Mouse (Mus musculus) midbrain, embryonic 14.5 days (tissue): Measurements from ENCODE around the gene Kdelc2. TPM values are rescaled to one million over a fixed set of nuclear protein-coding genes. Genes with fewer than 3 reads are reported as not detected.

ENCODE experiments used
- ATAC-seq: fragments of 200-750 bp; cut with Nextera tagmentation; 2 replicates; pipeline ENCODE4 v1.8.0; 2017; ENCODE audit warnings: moderate number of reproducible peaks, moderate library complexity; ENCODE audit not compliant: low FRiP score, low TSS enrichment
- DNase-seq: peaks from one replicate; pipeline ENCODE4 v3.0.0-alpha.2; 2015
- H3K27ac ChIP-seq: fragments of 300-500 bp; sonication (generic); replicated peaks from 2 replicates; pipeline ENCODE4 v1.5.1; 2014; ENCODE audit warnings: mild to moderate bottlenecking, low read depth, low read length, moderate library complexity
- H3K27me3 ChIP-seq: fragments of 300-500 bp; sonication (generic); 2 replicates; pipeline ENCODE4 v1.6.1; 2014; ENCODE audit warnings: low read length, control low read depth, mixed read lengths; ENCODE audit not compliant: control insufficient read depth, insufficient read depth
- H3K36me3 ChIP-seq: fragments of 300-500 bp; sonication (generic); 2 replicates; pipeline ENCODE4 v1.6.1; 2014; ENCODE audit warnings: low read length, control low read depth; ENCODE audit not compliant: control insufficient read depth, insufficient read depth
- H3K4me1 ChIP-seq: fragments of 300-500 bp; sonication (generic); 2 replicates; pipeline ENCODE4 v1.6.1; 2014; ENCODE audit warnings: mild to moderate bottlenecking, antibody characterized with exemption, low read length, control low read depth; ENCODE audit not compliant: control insufficient read depth, insufficient read depth
- H3K4me2 ChIP-seq: fragments of 300-500 bp; sonication (generic); 2 replicates; pipeline ENCODE4 v1.6.1; 2014; ENCODE audit warnings: mild to moderate bottlenecking, low read length, moderate library complexity
- H3K4me3 ChIP-seq: fragments of 300-500 bp; sonication (generic); replicated peaks from 2 replicates; pipeline ENCODE4 v1.5.1; 2014; ENCODE audit warnings: low read depth, low read length
- H3K9ac ChIP-seq: fragments of 300-500 bp; sonication (generic); replicated peaks from 2 replicates; pipeline ENCODE4 v1.6.1; 2014; ENCODE audit warnings: mild to moderate bottlenecking, low read length, moderate library complexity
- H3K9me3 ChIP-seq: fragments of 300-500 bp; sonication (generic); 2 replicates; pipeline ENCODE4 v1.6.1; 2016; ENCODE audit warnings: low read length, control low read depth, mixed read lengths; ENCODE audit not compliant: control insufficient read depth
- WGBS: fragments of 180-500 bp; shearing (Covaris S2); extraction: QIAGEN DNeasy Blood & Tissue Kit; methylation state at CpG from one replicate; pipeline ENCODE4 v1.1.7; 2014; 5-methylcytosine and 5-hydroxymethylcytosine counted together
- polyA plus RNA-seq: library from polyadenylated mRNA; unstranded; fragments of >200 nt; fragmentation: Nextera tagmentation; extraction: Ambion mirVana; gene quantifications from 2 replicates; pipeline ENCODE4 v1.2.1, GENCODE M21; 2014

Kdelc2 gene
- polyA plus RNA-seq, 1 experiment from 2014 or later: 5.5 TPM

- no peak overlapping the region for H3K4me3 ChIP-seq
- H3K4me2 ChIP-seq: no peak overlapping the region
- no peak for ATAC-seq
- H3K9me3 ChIP-seq: no peaks in the 10 kb centered on the region
- 15% methylated on average over 5 of the region's 5 CpGs for WGBS
- H3K27me3 ChIP-seq: no peaks in the 10 kb centered on the region
- peak; percentile 77 for DNase-seq
- H3K36me3 ChIP-seq: no peaks in the 10 kb centered on the region
- no peak overlapping the region for H3K27ac ChIP-seq
- peaks cover 5% of the 10 kb centered on the region; the same call in 1 of the 2 replicates for H3K4me1 ChIP-seq
- no peak overlapping the region for H3K9ac ChIP-seq
These were observed 14.5 kb downstream of the Kdelc2 start for GRCm38 (mm10) chr9:53398388-53398700.

DNA sequence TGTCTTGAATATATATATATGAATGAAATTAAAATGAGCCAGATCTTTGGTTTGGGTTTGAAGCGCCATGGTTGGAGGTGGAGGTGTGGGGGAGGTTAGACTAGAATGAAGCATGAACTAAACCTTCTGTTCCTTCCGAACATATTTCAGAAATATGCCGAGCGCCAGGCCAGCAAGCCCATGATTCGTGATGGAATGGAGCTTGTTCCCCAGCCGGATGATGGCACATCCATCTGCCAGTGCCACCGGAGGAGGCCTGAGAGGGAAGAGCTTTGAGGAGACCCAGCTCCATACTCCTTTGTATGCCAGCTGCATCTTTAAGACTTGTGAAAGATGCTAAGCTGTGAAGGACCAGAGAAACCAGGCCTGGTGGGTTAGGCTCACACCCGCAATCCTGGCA is 15.7 kb downstream of the Kdelc2 start:
- no peaks in the 10 kb centered on the region for H3K36me3 ChIP-seq
- 93% methylated on average over 8 of the region's 8 CpGs for WGBS
- H3K9me3 ChIP-seq: no peaks in the 10 kb centered on the region
- no peak for ATAC-seq
- no peak overlapping the region for H3K27ac ChIP-seq
- no peaks in the 10 kb centered on the region for H3K27me3 ChIP-seq
- peaks cover 8% of the 10 kb centered on the region; the same call in 1 of the 2 replicates for H3K4me1 ChIP-seq
- H3K4me3 ChIP-seq: no peak overlapping the region
- no peak overlapping the region for H3K9ac ChIP-seq
- no peak overlapping the region for H3K4me2 ChIP-seq
- DNase-seq: no peak

DNA sequence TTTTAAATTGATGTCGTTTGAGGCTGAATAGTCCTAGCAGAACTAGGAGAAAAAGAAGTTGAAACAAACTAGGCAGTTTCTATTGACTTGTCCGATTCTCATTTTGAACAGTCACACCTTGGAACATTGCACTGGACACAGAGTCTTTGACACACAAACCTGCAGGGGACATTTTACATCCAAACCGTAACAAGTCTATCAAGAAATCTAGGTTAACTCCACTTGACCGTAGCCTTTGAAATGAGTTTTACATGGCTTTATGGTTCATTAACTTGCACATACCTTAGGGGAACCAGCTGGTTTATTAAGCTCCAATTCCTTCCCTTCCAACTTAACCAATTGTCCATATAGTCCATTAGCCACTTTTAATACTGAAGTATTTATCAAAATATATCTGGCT is 16.9 kb downstream of the Kdelc2 start:
- 89% methylated on average over 4 of the region's 4 CpGs for WGBS

GRCm38 (mm10) chr9:53401146-53401545 is 17.3 kb downstream of the Kdelc2 start:
- Histone ChIP-seq H3K4me2 (no peak overlapping the region), H3K27me3 (no peaks in the 10 kb centered on the region), H3K36me3 (no peaks in the 10 kb centered on the region), H3K4me3 (no peak overlapping the region), H3K4me1 (peaks cover 15% of the 10 kb centered on the region), H3K9ac (no peak overlapping the region), H3K27ac (no peak overlapping the region), H3K9me3 (no peaks in the 10 kb centered on the region)
- ATAC-seq: no peak
- no peak for DNase-seq
- 90% methylated on average over 8 of the region's 8 CpGs for WGBS

More for the DNA sequence above, 16.9 kb downstream of the Kdelc2 start:
- no peak for DNase-seq
- Histone ChIP-seq H3K36me3 (no peaks in the 10 kb centered on the region), H3K27me3 (no peaks in the 10 kb centered on the region), H3K27ac (no peak overlapping the region), H3K4me1 (peaks cover 15% of the 10 kb centered on the region), H3K9ac (no peak overlapping the region), H3K4me3 (no peak overlapping the region), H3K4me2 (no peak overlapping the region), H3K9me3 (no peaks in the 10 kb centered on the region)
- no peak for ATAC-seq

GRCm38 (mm10) chr9:53402291-53402711 is 18.5 kb downstream of the Kdelc2 start, which contains the start of gene 4930550C14Rik:
Gene 4930550C14Rik (plus strand): TSS chr9:53402325.
- 34% methylated on average over 11 of the region's 11 CpGs for whole genome bisulfite sequencing
- Histone ChIP-seq H3K4me3 (no peak within 1 kb of the TSS), H3K36me3 (no peaks in the 10 kb centered on the region), H3K4me1 (peaks cover 15% of the 10 kb centered on the region), H3K4me2 (peak within 1 kb of the TSS; percentile 8; the same call in 1 of the 2 replicates), H3K9ac (no peak within 1 kb of the TSS), H3K9me3 (no peaks in the 10 kb centered on the region), H3K27me3 (no peaks in the 10 kb centered on the region), H3K27ac (no peak within 1 kb of the TSS)
- DNase-seq (peak; percentile 40), ATAC-seq (no peak)

- Histone ChIP-seq H3K9ac (no peak overlapping the region), H3K4me1 (peaks cover 15% of the 10 kb centered on the region), H3K36me3 (no peaks in the 10 kb centered on the region), H3K27me3 (no peaks in the 10 kb centered on the region), H3K27ac (no peak overlapping the region), H3K9me3 (no peaks in the 10 kb centered on the region), H3K4me3 (no peak overlapping the region), H3K4me2 (no peak overlapping the region)
- WGBS: 81% methylated on average over 8 of the region's 8 CpGs
- DNase-seq (no peak), ATAC-seq (no peak)
These were observed 19.2 kb downstream of the Kdelc2 start for GRCm38 (mm10) chr9:53402991-53403390.

- ATAC-seq: peak; percentile 41; the same call in 1 of the 2 replicates
- Histone ChIP-seq H3K4me1 (peaks cover 15% of the 10 kb centered on the region), H3K9me3 (no peaks in the 10 kb centered on the region), H3K27me3 (no peaks in the 10 kb centered on the region), H3K9ac (no peak overlapping the region), H3K36me3 (no peaks in the 10 kb centered on the region), H3K4me2 (peak overlapping the region; percentile 61), H3K27ac (peak overlapping the region; percentile 92; the same call in 1 of the 2 replicates), H3K4me3 (no peak overlapping the region)
- DNase-seq: peak; percentile 72
- 74% methylated on average over 6 of the region's 6 CpGs for WGBS
These were observed 20.4 kb downstream of the Kdelc2 start for GRCm38 (mm10) chr9:53404050-53404752.

GRCm38 (mm10) chr9:53404753-53405722 is 21.2 kb downstream of the Kdelc2 start:
- Histone ChIP-seq H3K27me3 (no peaks in the 10 kb centered on the region), H3K36me3 (no peaks in the 10 kb centered on the region), H3K4me2 (peak overlapping the region; percentile 61), H3K27ac (peak overlapping the region; percentile 92), H3K4me3 (peak overlapping the region; percentile 33), H3K9ac (peak overlapping the region; percentile 51), H3K9me3 (no peaks in the 10 kb centered on the region), H3K4me1 (peaks cover 15% of the 10 kb centered on the region)
- ATAC-seq (peak; percentile 94), DNase-seq (peak; percentile 96)
- 15% methylated on average over 21 of the region's 21 CpGs for WGBS
